Mouse (Mus musculus): ENCODE results near the gene Gcm1. TPM values are rescaled to one million over a fixed set of nuclear protein-coding genes. Genes with fewer than 3 reads are reported as not detected.

The Gcm1 gene
- polyA plus RNA-seq, 1 experiment from 2014 or later: not detected

DNA sequence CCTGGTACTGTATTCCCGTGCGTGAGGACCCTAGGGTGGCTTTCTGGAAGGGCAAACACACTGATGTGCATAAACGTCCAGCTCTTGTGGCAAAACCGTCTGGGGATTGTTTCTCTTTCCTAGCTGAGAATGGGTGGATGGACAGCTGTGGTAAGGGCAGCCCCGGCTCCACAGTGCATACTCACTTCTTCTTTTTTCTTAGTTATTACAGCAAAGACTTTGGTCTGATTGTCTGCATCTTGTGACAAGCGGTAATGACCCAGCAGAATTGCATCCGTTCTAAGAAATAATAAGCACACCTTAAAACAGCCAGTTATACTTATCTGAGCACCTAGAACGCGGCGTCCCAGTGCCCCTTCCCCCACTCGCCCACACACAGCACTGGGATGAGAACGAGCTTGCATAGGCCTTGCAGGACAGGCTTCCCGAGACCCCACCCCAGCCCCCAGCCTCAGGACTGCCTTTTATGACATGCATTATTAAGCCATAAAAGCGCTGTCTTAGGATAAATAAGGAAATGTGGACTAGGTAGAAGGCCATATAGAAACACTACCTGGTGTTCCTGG lies 34.1 kb downstream of the Gcm1 start:
- no peak for ATAC-seq (replicated peaks)
- 88% methylated on average over 14 of the region's 14 CpGs for WGBS

DNA sequence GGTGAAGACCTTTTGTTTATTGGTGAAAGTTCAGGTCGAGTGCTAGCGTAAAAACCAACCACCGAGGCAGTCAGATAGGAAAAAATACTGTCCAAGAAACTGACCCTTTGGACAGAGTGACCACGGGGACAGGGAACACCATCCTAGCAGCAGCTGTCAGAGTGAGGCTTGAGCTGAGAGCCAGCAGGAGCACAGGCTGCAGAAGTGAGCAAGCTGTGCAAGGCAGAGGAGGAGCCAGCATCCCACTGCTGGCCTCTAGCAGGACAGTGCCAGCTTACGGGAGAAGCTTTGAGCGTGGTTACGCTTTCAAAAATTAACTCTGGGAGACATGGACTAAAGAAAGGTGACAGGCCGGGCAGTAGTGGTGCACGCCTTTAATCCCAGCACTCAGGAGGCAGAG lies 36.0 kb downstream of the Gcm1 start:
- Histone ChIP-seq H3K4me1 (no peaks in the 10 kb centered on the region), H3K4me2 (replicated peaks) (no peak overlapping the region), H3K27me3 (no peaks in the 10 kb centered on the region), H3K27ac (replicated peaks) (no peak overlapping the region), H3K36me3 (peaks cover 33% of the 10 kb centered on the region), H3K4me3 (no peak overlapping the region), H3K9ac (replicated peaks) (no peak overlapping the region), H3K9me3 (no peaks in the 10 kb centered on the region)
- 94% methylated on average over 9 of the region's 9 CpGs for WGBS
- no peak for ATAC-seq (replicated peaks)

More for the DNA sequence above, 34.1 kb downstream of the Gcm1 start:
- H3K4me1 ChIP-seq: no peaks in the 10 kb centered on the region
- H3K9ac ChIP-seq (replicated peaks): no peak overlapping the region
- H3K9me3 ChIP-seq: no peaks in the 10 kb centered on the region
- H3K27ac ChIP-seq (replicated peaks): no peak overlapping the region
- no peak overlapping the region for H3K4me2 ChIP-seq (replicated peaks)
- H3K4me3 ChIP-seq: no peak overlapping the region
- H3K27me3 ChIP-seq: no peaks in the 10 kb centered on the region
- peaks cover 37% of the 10 kb centered on the region for H3K36me3 ChIP-seq

GRCm38 (mm10) chr9:78088521-78088920 lies 36.8 kb downstream of the Gcm1 start:
- Histone ChIP-seq H3K4me2 (replicated peaks) (no peak overlapping the region), H3K27me3 (no peaks in the 10 kb centered on the region), H3K27ac (replicated peaks) (no peak overlapping the region), H3K9me3 (no peaks in the 10 kb centered on the region), H3K4me3 (no peak overlapping the region), H3K9ac (replicated peaks) (no peak overlapping the region), H3K36me3 (peaks cover 37% of the 10 kb centered on the region), H3K4me1 (no peaks in the 10 kb centered on the region)
- ATAC-seq (replicated peaks): no peak
- 67% methylated on average over 4 of the region's 4 CpGs for WGBS

- Histone ChIP-seq H3K36me3 (peaks cover 36% of the 10 kb centered on the region), H3K27ac (replicated peaks) (no peak overlapping the region), H3K9ac (replicated peaks) (no peak overlapping the region), H3K9me3 (no peaks in the 10 kb centered on the region), H3K4me2 (replicated peaks) (no peak overlapping the region), H3K4me1 (no peaks in the 10 kb centered on the region), H3K4me3 (no peak overlapping the region), H3K27me3 (no peaks in the 10 kb centered on the region)
- 79% methylated on average over 7 of the region's 7 CpGs for WGBS
- no peak for ATAC-seq (replicated peaks)
These were observed 37.2 kb downstream of the Gcm1 start for GRCm38 (mm10) chr9:78088971-78089370.

DNA sequence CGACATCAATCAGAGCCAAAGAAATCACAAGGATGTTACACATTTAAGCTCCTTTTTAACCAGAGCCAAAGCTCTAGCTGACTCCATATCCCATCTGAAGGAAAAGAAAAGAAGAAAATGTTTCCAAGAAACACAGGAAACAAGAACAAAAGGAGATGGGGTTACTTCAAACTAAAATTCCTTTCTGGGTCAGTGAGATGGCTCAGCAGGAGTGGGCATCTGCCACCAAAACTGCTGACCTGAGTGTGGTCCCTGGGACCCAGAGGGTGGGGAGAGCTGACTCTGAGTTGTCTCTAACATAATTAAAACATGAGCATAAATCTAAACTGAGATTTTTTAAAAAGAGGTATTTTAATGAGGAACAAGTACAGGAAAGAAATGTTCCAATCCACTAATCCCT lies 38.2 kb downstream of the Gcm1 start:
- Histone ChIP-seq H3K9ac (replicated peaks) (no peak overlapping the region), H3K27ac (replicated peaks) (no peak overlapping the region), H3K9me3 (no peaks in the 10 kb centered on the region), H3K4me1 (no peaks in the 10 kb centered on the region), H3K27me3 (no peaks in the 10 kb centered on the region), H3K36me3 (peaks cover 28% of the 10 kb centered on the region), H3K4me2 (replicated peaks) (no peak overlapping the region), H3K4me3 (no peak overlapping the region)
- no peak for ATAC-seq (replicated peaks)
- 80% methylated on average over 1 of the region's 1 CpGs for WGBS

- no peak overlapping the region for H3K4me3 ChIP-seq
- H3K9ac ChIP-seq (replicated peaks): no peak overlapping the region
- no peak overlapping the region for H3K4me2 ChIP-seq (replicated peaks)
- H3K36me3 ChIP-seq: peaks cover 26% of the 10 kb centered on the region
- H3K4me1 ChIP-seq: no peaks in the 10 kb centered on the region
- no peak overlapping the region for H3K27ac ChIP-seq (replicated peaks)
- ATAC-seq (replicated peaks): no peak
- 89% methylated on average over 3 of the region's 3 CpGs for WGBS
- no peaks in the 10 kb centered on the region for H3K9me3 ChIP-seq
- no peaks in the 10 kb centered on the region for H3K27me3 ChIP-seq
These were observed 38.9 kb downstream of the Gcm1 start for GRCm38 (mm10) chr9:78090596-78090995.

DNA sequence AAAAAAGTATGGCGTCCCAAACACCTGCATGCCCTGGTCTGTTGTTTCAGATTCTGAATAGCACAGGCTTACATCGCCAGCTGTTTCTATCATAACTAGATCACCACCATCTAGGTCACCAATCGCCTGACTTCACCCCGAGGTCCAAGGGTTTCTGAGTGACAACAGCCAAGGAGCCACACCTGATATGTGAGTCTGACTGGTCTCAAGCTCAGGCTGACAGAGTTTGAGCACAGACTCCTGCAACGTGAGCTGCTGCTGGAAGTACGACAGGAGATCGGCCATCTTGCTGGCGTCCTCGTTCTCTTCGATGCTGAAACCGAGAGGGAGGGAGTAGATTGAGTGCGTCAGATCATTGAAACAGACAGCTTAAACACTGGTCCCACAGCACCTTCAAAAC lies 44.0 kb downstream of the Gcm1 start:
- Histone ChIP-seq H3K27ac (replicated peaks) (no peak overlapping the region), H3K36me3 (peaks cover 57% of the 10 kb centered on the region), H3K9ac (replicated peaks) (no peak overlapping the region), H3K27me3 (no peaks in the 10 kb centered on the region), H3K4me3 (no peak overlapping the region), H3K9me3 (no peaks in the 10 kb centered on the region), H3K4me1 (no peaks in the 10 kb centered on the region), H3K4me2 (replicated peaks) (no peak overlapping the region)
- ATAC-seq (replicated peaks): no peak
- 95% methylated on average over 12 of the region's 12 CpGs for WGBS

DNA sequence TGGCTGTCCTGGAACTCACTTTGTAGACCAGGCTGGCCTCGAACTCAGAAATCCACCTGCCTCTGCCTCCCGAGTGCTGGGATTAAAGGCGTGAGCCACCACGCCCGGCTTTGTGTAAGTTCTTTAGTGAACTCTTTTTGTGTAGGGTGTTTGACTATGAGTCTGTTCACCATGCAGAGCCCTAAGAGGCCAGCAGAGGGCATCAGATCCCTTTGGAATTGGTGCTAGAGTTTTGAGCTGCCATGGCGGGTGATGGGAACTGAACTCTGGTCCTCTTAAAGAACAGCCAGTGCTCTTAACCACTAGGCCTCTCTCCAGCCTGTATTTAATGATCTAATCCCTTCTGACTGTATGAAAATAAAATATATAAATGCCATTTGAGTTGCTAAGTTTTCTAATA lies 44.7 kb downstream of the Gcm1 start:
- H3K36me3 ChIP-seq: peaks cover 63% of the 10 kb centered on the region
- H3K4me3 ChIP-seq: no peak overlapping the region
- H3K4me1 ChIP-seq: no peaks in the 10 kb centered on the region
- no peak overlapping the region for H3K4me2 ChIP-seq (replicated peaks)
- H3K27ac ChIP-seq (replicated peaks): no peak overlapping the region
- no peaks in the 10 kb centered on the region for H3K9me3 ChIP-seq
- 96% methylated on average over 6 of the region's 6 CpGs for WGBS
- no peak for ATAC-seq (replicated peaks)
- H3K9ac ChIP-seq (replicated peaks): no peak overlapping the region
- H3K27me3 ChIP-seq: no peaks in the 10 kb centered on the region

DNA sequence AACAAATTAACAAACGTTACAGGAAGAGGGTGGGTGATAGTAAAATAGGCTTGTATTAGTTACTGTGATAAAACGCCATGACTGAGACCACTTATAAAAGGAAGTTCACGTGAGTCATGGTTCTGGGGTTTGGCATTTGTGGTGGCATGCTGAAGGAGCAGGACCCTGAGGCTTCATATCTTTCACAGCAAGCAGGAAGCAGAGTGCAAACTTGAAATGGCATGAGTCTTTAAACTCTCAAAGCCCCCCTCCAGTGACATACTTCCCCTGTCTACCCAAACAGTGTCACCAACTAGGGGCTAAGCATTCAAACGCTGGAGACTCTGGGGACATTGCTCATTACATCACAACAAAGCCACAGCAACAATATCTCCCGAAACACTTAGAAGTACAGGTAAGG lies 49.2 kb downstream of the Gcm1 start:
- ATAC-seq (replicated peaks): no peak
- Histone ChIP-seq H3K4me3 (no peak overlapping the region), H3K4me2 (replicated peaks) (no peak overlapping the region), H3K36me3 (peaks cover 45% of the 10 kb centered on the region), H3K4me1 (no peaks in the 10 kb centered on the region), H3K9me3 (no peaks in the 10 kb centered on the region), H3K27ac (replicated peaks) (no peak overlapping the region), H3K9ac (replicated peaks) (no peak overlapping the region), H3K27me3 (no peaks in the 10 kb centered on the region)
- WGBS: 79% methylated on average over 5 of the region's 5 CpGs

- Histone ChIP-seq H3K4me2 (replicated peaks) (no peak overlapping the region), H3K9ac (replicated peaks) (no peak overlapping the region), H3K36me3 (peaks cover 43% of the 10 kb centered on the region), H3K9me3 (no peaks in the 10 kb centered on the region), H3K27ac (replicated peaks) (no peak overlapping the region), H3K27me3 (no peaks in the 10 kb centered on the region), H3K4me1 (no peaks in the 10 kb centered on the region), H3K4me3 (no peak overlapping the region)
- ATAC-seq (replicated peaks): no peak
- WGBS: 80% methylated on average over 4 of the region's 4 CpGs
These were observed 49.7 kb downstream of the Gcm1 start for GRCm38 (mm10) chr9:78101431-78101830.

- 90% methylated on average over 8 of the region's 8 CpGs for WGBS
- H3K36me3 ChIP-seq: peaks cover 19% of the 10 kb centered on the region
- no peak overlapping the region for H3K4me3 ChIP-seq
- H3K27me3 ChIP-seq: no peaks in the 10 kb centered on the region
- H3K9ac ChIP-seq (replicated peaks): no peak overlapping the region
- ATAC-seq (replicated peaks): no peak
- peaks cover 10% of the 10 kb centered on the region for H3K4me1 ChIP-seq
- no peaks in the 10 kb centered on the region for H3K9me3 ChIP-seq
- no peak overlapping the region for H3K4me2 ChIP-seq (replicated peaks)
- H3K27ac ChIP-seq (replicated peaks): no peak overlapping the region
These were observed 52.3 kb downstream of the Gcm1 start for GRCm38 (mm10) chr9:78103965-78104560.

GRCm38 (mm10) chr9:78104973-78105372 lies 53.2 kb downstream of the Gcm1 start:
- Histone ChIP-seq H3K4me1 (peaks cover 17% of the 10 kb centered on the region), H3K36me3 (peaks cover 13% of the 10 kb centered on the region), H3K27me3 (no peaks in the 10 kb centered on the region), H3K9me3 (no peaks in the 10 kb centered on the region), H3K4me2 (replicated peaks) (no peak overlapping the region), H3K4me3 (no peak overlapping the region), H3K9ac (replicated peaks) (no peak overlapping the region), H3K27ac (replicated peaks) (no peak overlapping the region)
- WGBS: 96% methylated on average over 6 of the region's 6 CpGs
- no peak for ATAC-seq (replicated peaks)

GRCm38 (mm10) chr9:78105501-78105932 lies 53.8 kb downstream of the Gcm1 start:
- Histone ChIP-seq H3K4me2 (replicated peaks) (no peak overlapping the region), H3K9me3 (no peaks in the 10 kb centered on the region), H3K9ac (replicated peaks) (no peak overlapping the region), H3K27me3 (no peaks in the 10 kb centered on the region), H3K36me3 (peaks cover 11% of the 10 kb centered on the region; the same call in 1 of the 2 replicates), H3K27ac (replicated peaks) (no peak overlapping the region), H3K4me1 (peaks cover 17% of the 10 kb centered on the region), H3K4me3 (no peak overlapping the region)
- WGBS: 87% methylated on average over 6 of the region's 6 CpGs
- ATAC-seq (replicated peaks): no peak
